Mouse (Mus musculus): ENCODE results near the gene 2310034G01Rik. TPM values are rescaled to one million over a fixed set of nuclear protein-coding genes. Genes with fewer than 3 reads are reported as not detected.

2310034G01Rik gene
- polyA plus RNA-seq, 1 experiment from 2014 or later: 1.5 TPM

- no peak overlapping the region for H3K4me2 ChIP-seq
- H3K36me3 ChIP-seq: peaks cover 3% of the 10 kb centered on the region; the same call in 1 of the 2 replicates
- WGBS: 85% methylated on average over 4 of the region's 4 CpGs
- no peak overlapping the region for H3K4me3 ChIP-seq
- no peaks in the 10 kb centered on the region for H3K9me3 ChIP-seq
- no peak for ATAC-seq (ENCODE audit: insufficient number of reproducible peaks, insufficient read depth, low FRiP score, low TSS enrichment, low read depth)
- H3K27ac ChIP-seq: no peak overlapping the region
- H3K27me3 ChIP-seq: peaks cover 9% of the 10 kb centered on the region
- H3K9ac ChIP-seq: no peak overlapping the region
- peaks cover 17% of the 10 kb centered on the region for H3K4me1 ChIP-seq
Observed at GRCm38 (mm10) chr19:46302551-46302950, 47.6 kb downstream of the 2310034G01Rik start.

GRCm38 (mm10) chr19:46300294-46301045 is 49.6 kb downstream of the 2310034G01Rik start:
- 30% methylated on average over 8 of the region's 8 CpGs for WGBS
- Histone ChIP-seq H3K9me3 (no peaks in the 10 kb centered on the region), H3K27ac (no peak overlapping the region), H3K9ac (no peak overlapping the region), H3K4me2 (no peak overlapping the region), H3K27me3 (no peaks in the 10 kb centered on the region), H3K4me3 (no peak overlapping the region), H3K4me1 (peaks cover 10% of the 10 kb centered on the region), H3K36me3 (no peaks in the 10 kb centered on the region)
- ATAC-seq (ENCODE audit: insufficient number of reproducible peaks, insufficient read depth, low FRiP score, low TSS enrichment, low read depth): no peak

MicroRNA genes within 50 kb of the gene (microRNA counts, 519-probe panel; counts per million panel counts)
- 2,453 counts per million, percentile 60 among the panel's probes with 10 or more counts for microRNA mmu-miR-146b

Small RNA genes within 50 kb of the gene (microRNA-seq; reads per million reads assigned to microRNA genes)
- 0.92 reads per million for gene Mir146b

Other genes with a start within 250 kb of the 2310034G01Rik start
- gene Elovl3, start 218.4 kb downstream of the 2310034G01Rik start, polyA plus RNA-seq (2015; fragmentation: Nextera tagmentation; extraction: Ambion mirVana): 0.25 and 0.28 TPM in 2 replicates
- gene Pitx3, start 202.0 kb downstream of the 2310034G01Rik start, polyA plus RNA-seq (2015; fragmentation: Nextera tagmentation; extraction: Ambion mirVana): 2.4 and 2.5 TPM in 2 replicates
- gene Gbf1, start 197.8 kb downstream of the 2310034G01Rik start, polyA plus RNA-seq (2015; fragmentation: Nextera tagmentation; extraction: Ambion mirVana): 66.1 and 67.6 TPM in 2 replicates
- gene Nfkb2, start 46.0 kb downstream of the 2310034G01Rik start, polyA plus RNA-seq (2015; fragmentation: Nextera tagmentation; extraction: Ambion mirVana): 9.0 and 9.5 TPM in 2 replicates
- gene Psd, start 23.1 kb downstream of the 2310034G01Rik start, polyA plus RNA-seq (2015; fragmentation: Nextera tagmentation; extraction: Ambion mirVana): 5.0 and 6.0 TPM in 2 replicates
- 15.1 and 16.5 TPM in 2 replicates for gene Fbxl15, start 22.1 kb downstream of the 2310034G01Rik start, polyA plus RNA-seq (2015; fragmentation: Nextera tagmentation; extraction: Ambion mirVana)
- gene Cuedc2, start 11.6 kb downstream of the 2310034G01Rik start, polyA plus RNA-seq (2015; fragmentation: Nextera tagmentation; extraction: Ambion mirVana): 177 and 188 TPM in 2 replicates
- gene Mfsd13a, start 9.2 kb downstream of the 2310034G01Rik start, polyA plus RNA-seq (2015; fragmentation: Nextera tagmentation; extraction: Ambion mirVana): 3.3 and 4.3 TPM in 2 replicates
- 139 and 160 TPM in 2 replicates for gene Actr1a, start 45.4 kb upstream of the 2310034G01Rik start, polyA plus RNA-seq (2015; fragmentation: Nextera tagmentation; extraction: Ambion mirVana)
- gene Sufu, start 46.6 kb upstream of the 2310034G01Rik start, polyA plus RNA-seq (2015; fragmentation: Nextera tagmentation; extraction: Ambion mirVana): 38.5 and 39.3 TPM in 2 replicates
- 16.7 and 17.6 TPM in 2 replicates for gene Trim8, start 151.4 kb upstream of the 2310034G01Rik start, polyA plus RNA-seq (2015; fragmentation: Nextera tagmentation; extraction: Ambion mirVana)
- 192 and 193 TPM in 2 replicates for gene Arl3, start 222.9 kb upstream of the 2310034G01Rik start, polyA plus RNA-seq (2015; fragmentation: Nextera tagmentation; extraction: Ambion mirVana)
- gene Sfxn2, start 223.1 kb upstream of the 2310034G01Rik start, polyA plus RNA-seq (2015; fragmentation: Nextera tagmentation; extraction: Ambion mirVana): 24.9 and 25.2 TPM in 2 replicates
- gene Wbp1l, start 248.8 kb upstream of the 2310034G01Rik start, polyA plus RNA-seq (2015; fragmentation: Nextera tagmentation; extraction: Ambion mirVana): 41.9 and 42.5 TPM in 2 replicates